Mouse (Mus musculus): ENCODE data around the gene Fhad1. TPM values are rescaled to one million over a fixed set of nuclear protein-coding genes. Genes with fewer than 3 reads are reported as not detected.
"Not testable (repeated sequence)": the region's sequence is repeated elsewhere in the genome, so short reads cannot be mapped to it uniquely, and the experiment has no call there.

Fhad1 gene
- polyA plus RNA-seq, 1 experiment from 2014 or later, result 4.0 TPM

GRCm38 (mm10) chr4:141994062-141994471, 20.8 kb downstream of the Fhad1 start:
- not testable (repeated sequence) for H3K4me1 ChIP-seq (ENCODE audit: control insufficient read depth, insufficient read depth, low read length); H3K4me2 ChIP-seq (ENCODE audit: low read depth, low read length); H3K27me3 ChIP-seq (ENCODE audit: control insufficient read depth, insufficient read depth, low read length); H3K9me3 ChIP-seq (replicated peaks; ENCODE audit: control insufficient read depth, low read length); ATAC-seq (replicated peaks; ENCODE audit: extremely low read depth, insufficient read depth, low FRiP score); H3K9ac ChIP-seq (ENCODE audit: low read length); H3K27ac ChIP-seq (ENCODE audit: low read length); H3K36me3 ChIP-seq (ENCODE audit: control insufficient read depth, insufficient read depth); H3K4me3 ChIP-seq (ENCODE audit: low read length)
- WGBS, result 52% methylated on average over 2 of the region's 2 CpGs

GRCm38 (mm10) chr4:141993347-141994061, 21.4 kb downstream of the Fhad1 start:
- Histone ChIP-seq H3K4me2 (ENCODE audit: low read depth, low read length) (no peak overlapping the region), H3K9ac (ENCODE audit: low read length) (no peak overlapping the region), H3K4me3 (ENCODE audit: low read length) (no peak overlapping the region), H3K36me3 (ENCODE audit: control insufficient read depth, insufficient read depth) (no peaks in the 10 kb centered on the region), H3K4me1 (ENCODE audit: control insufficient read depth, insufficient read depth, low read length) (no peaks in the 10 kb centered on the region), H3K27me3 (ENCODE audit: control insufficient read depth, insufficient read depth, low read length) (no peaks in the 10 kb centered on the region), H3K9me3 (replicated peaks; ENCODE audit: control insufficient read depth, low read length) (no peaks in the 10 kb centered on the region), H3K27ac (ENCODE audit: low read length) (no peak overlapping the region)
- 74% methylated on average over 5 of the region's 5 CpGs for WGBS
- no peak for ATAC-seq (replicated peaks; ENCODE audit: extremely low read depth, insufficient read depth, low FRiP score)

DNA sequence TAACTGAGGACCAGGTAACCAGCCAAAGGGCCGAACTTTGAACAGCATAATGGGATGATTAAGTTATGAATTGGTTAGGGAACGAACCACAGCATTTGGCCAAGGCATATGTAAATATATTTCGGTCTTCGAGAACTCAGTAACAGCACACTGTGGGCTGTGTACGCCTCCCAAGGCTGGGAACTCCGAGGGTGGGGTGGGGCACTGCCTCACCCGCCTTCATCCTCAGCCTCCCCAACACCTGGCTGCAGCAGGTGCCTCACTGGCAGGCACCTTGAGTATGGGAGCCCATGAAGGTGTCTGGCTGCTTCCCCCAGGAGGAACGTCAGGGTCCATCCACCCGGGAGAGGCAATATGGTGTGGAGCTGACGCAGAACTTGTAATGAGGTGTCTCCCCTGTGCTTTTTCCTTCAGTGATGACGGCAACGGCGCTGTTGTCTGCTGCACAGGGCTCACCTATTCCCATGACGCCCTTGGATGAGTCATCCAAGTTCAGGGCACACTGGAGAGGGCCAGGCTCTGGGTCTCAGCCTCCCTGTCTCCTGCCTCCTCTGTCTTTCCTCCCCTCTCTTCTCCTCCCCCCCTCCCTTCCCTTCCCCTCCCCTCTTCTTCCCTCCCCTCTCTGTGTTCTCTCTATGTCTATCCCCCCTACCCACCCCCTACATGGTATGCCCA, 22.2 kb downstream of the Fhad1 start:
- 72% methylated on average over 14 of the region's 14 CpGs for WGBS
- H3K4me2 ChIP-seq (ENCODE audit: low read depth, low read length), result no peak overlapping the region
- no peak overlapping the region for H3K27ac ChIP-seq (ENCODE audit: low read length)
- ATAC-seq (replicated peaks; ENCODE audit: extremely low read depth, insufficient read depth, low FRiP score), result no peak
- no peak overlapping the region for H3K9ac ChIP-seq (ENCODE audit: low read length)
- no peak overlapping the region for H3K4me3 ChIP-seq (ENCODE audit: low read length)
- H3K27me3 ChIP-seq (ENCODE audit: control insufficient read depth, insufficient read depth, low read length), result no peaks in the 10 kb centered on the region
- H3K36me3 ChIP-seq (ENCODE audit: control insufficient read depth, insufficient read depth), result no peaks in the 10 kb centered on the region
- no peaks in the 10 kb centered on the region for H3K9me3 ChIP-seq (replicated peaks; ENCODE audit: control insufficient read depth, low read length)
- H3K4me1 ChIP-seq (ENCODE audit: control insufficient read depth, insufficient read depth, low read length), result no peaks in the 10 kb centered on the region

- no peak overlapping the region for H3K9ac ChIP-seq (ENCODE audit: low read length)
- H3K36me3 ChIP-seq (ENCODE audit: control insufficient read depth, insufficient read depth), result no peaks in the 10 kb centered on the region
- H3K4me1 ChIP-seq (ENCODE audit: control insufficient read depth, insufficient read depth, low read length), result no peaks in the 10 kb centered on the region
- no peak overlapping the region for H3K27ac ChIP-seq (ENCODE audit: low read length)
- H3K9me3 ChIP-seq (replicated peaks; ENCODE audit: control insufficient read depth, low read length), result no peaks in the 10 kb centered on the region
- no peaks in the 10 kb centered on the region for H3K27me3 ChIP-seq (ENCODE audit: control insufficient read depth, insufficient read depth, low read length)
- H3K4me2 ChIP-seq (ENCODE audit: low read depth, low read length), result no peak overlapping the region
- 85% methylated on average over 1 of the region's 1 CpGs for WGBS
- no peak for ATAC-seq (replicated peaks; ENCODE audit: extremely low read depth, insufficient read depth, low FRiP score)
- no peak overlapping the region for H3K4me3 ChIP-seq (ENCODE audit: low read length)
These were observed 26.7 kb downstream of the Fhad1 start for GRCm38 (mm10) chr4:141988178-141988577.

DNA sequence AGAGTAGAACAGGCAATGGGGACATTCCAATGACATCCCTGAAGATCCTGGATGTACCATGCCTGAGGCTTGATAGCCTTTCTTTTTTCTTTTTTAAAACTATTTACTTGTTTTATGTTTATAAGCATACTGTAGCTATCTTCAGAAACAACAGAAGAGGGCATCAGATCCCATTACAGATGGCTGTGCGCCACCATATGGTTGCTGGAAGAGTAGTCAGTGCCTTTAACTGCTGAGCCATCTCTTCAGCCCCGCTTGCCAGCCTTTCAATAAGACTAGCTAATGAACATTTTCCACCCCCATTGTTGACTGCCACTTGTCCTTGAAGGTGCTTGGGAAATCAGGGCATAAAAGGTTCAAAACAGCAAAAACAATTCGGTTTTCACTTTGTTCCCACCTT, 31.2 kb downstream of the Fhad1 start:
- no peak overlapping the region for H3K9ac ChIP-seq (ENCODE audit: low read length)
- H3K27ac ChIP-seq (ENCODE audit: low read length), result no peak overlapping the region
- H3K4me3 ChIP-seq (ENCODE audit: low read length), result no peak overlapping the region
- no peaks in the 10 kb centered on the region for H3K9me3 ChIP-seq (replicated peaks; ENCODE audit: control insufficient read depth, low read length)
- no peak for ATAC-seq (replicated peaks; ENCODE audit: extremely low read depth, insufficient read depth, low FRiP score)
- no peaks in the 10 kb centered on the region for H3K27me3 ChIP-seq (ENCODE audit: control insufficient read depth, insufficient read depth, low read length)
- no peak overlapping the region for H3K4me2 ChIP-seq (ENCODE audit: low read depth, low read length)
- no peaks in the 10 kb centered on the region for H3K36me3 ChIP-seq (ENCODE audit: control insufficient read depth, insufficient read depth)
- 66% methylated on average over 3 of the region's 3 CpGs for WGBS
- no peaks in the 10 kb centered on the region for H3K4me1 ChIP-seq (ENCODE audit: control insufficient read depth, insufficient read depth, low read length)

GRCm38 (mm10) chr4:141981475-141981874, 33.4 kb downstream of the Fhad1 start:
- Histone ChIP-seq H3K36me3 (ENCODE audit: control insufficient read depth, insufficient read depth) (no peaks in the 10 kb centered on the region), H3K9me3 (replicated peaks; ENCODE audit: control insufficient read depth, low read length) (no peaks in the 10 kb centered on the region), H3K27me3 (ENCODE audit: control insufficient read depth, insufficient read depth, low read length) (no peaks in the 10 kb centered on the region), H3K4me3 (ENCODE audit: low read length) (no peak overlapping the region), H3K27ac (ENCODE audit: low read length) (no peak overlapping the region), H3K4me2 (ENCODE audit: low read depth, low read length) (no peak overlapping the region), H3K4me1 (ENCODE audit: control insufficient read depth, insufficient read depth, low read length) (no peaks in the 10 kb centered on the region), H3K9ac (ENCODE audit: low read length) (no peak overlapping the region)
- no peak for ATAC-seq (replicated peaks; ENCODE audit: extremely low read depth, insufficient read depth, low FRiP score)
- 62% methylated on average over 3 of the region's 3 CpGs for WGBS

DNA sequence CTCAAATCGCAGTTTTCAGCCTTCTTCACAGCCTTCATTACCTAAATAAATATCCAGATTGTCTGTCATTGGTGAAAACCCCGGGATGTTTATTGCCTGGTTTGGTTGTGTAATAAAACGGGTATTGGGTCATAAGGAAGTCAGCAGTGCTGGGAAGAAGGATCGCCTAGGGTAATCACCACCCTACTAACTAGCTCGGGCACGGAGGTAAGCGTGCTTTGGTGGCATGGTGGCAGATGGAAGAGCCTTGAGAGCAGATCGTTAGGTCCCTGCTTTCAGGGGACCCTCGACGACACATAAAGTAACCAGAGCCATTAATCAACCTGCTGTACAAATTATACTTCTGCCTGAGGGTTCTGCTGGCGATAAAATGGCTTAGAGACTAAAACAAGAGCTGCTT, 36.3 kb downstream of the Fhad1 start:
- Histone ChIP-seq H3K4me3 (ENCODE audit: low read length) (no peak overlapping the region), H3K4me1 (ENCODE audit: control insufficient read depth, insufficient read depth, low read length) (no peaks in the 10 kb centered on the region), H3K4me2 (ENCODE audit: low read depth, low read length) (no peak overlapping the region), H3K36me3 (ENCODE audit: control insufficient read depth, insufficient read depth) (no peaks in the 10 kb centered on the region), H3K9me3 (replicated peaks; ENCODE audit: control insufficient read depth, low read length) (no peaks in the 10 kb centered on the region), H3K27ac (ENCODE audit: low read length) (no peak overlapping the region), H3K9ac (ENCODE audit: low read length) (no peak overlapping the region), H3K27me3 (ENCODE audit: control insufficient read depth, insufficient read depth, low read length) (no peaks in the 10 kb centered on the region)
- WGBS, result 76% methylated on average over 11 of the region's 11 CpGs
- no peak for ATAC-seq (replicated peaks; ENCODE audit: extremely low read depth, insufficient read depth, low FRiP score)

DNA sequence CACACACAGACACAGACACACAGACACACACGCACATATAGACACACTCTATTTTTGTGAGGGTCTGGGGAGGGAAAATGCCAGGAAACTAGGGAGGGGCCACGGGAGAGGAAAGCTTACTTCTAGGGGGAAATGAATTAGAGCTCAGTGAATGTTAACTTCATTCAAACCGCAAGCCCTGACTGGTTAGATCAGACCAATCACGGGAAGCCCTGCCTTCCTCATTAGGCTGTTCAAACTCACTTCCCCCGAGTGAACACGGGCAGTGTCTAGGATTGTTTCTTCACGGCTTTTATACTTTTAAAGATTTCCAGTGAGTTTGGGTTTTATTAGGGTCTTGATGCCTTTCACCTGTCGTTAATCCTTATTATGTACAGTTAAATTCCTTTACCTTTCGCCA, 37.5 kb downstream of the Fhad1 start:
- ATAC-seq (replicated peaks; ENCODE audit: extremely low read depth, insufficient read depth, low FRiP score), result no peak
- Histone ChIP-seq H3K9ac (ENCODE audit: low read length) (no peak overlapping the region; the same call in 1 of the 2 replicates), H3K9me3 (replicated peaks; ENCODE audit: control insufficient read depth, low read length) (no peaks in the 10 kb centered on the region), H3K4me2 (ENCODE audit: low read depth, low read length) (no peak overlapping the region), H3K4me1 (ENCODE audit: control insufficient read depth, insufficient read depth, low read length) (no peaks in the 10 kb centered on the region), H3K27ac (ENCODE audit: low read length) (no peak overlapping the region), H3K36me3 (ENCODE audit: control insufficient read depth, insufficient read depth) (no peaks in the 10 kb centered on the region), H3K27me3 (ENCODE audit: control insufficient read depth, insufficient read depth, low read length) (no peaks in the 10 kb centered on the region), H3K4me3 (ENCODE audit: low read length) (no peak overlapping the region)
- WGBS, result 52% methylated on average over 9 of the region's 9 CpGs

GRCm38 (mm10) chr4:141976163-141976562, 38.7 kb downstream of the Fhad1 start:
- no peak overlapping the region for H3K9ac ChIP-seq (ENCODE audit: low read length)
- H3K27me3 ChIP-seq (ENCODE audit: control insufficient read depth, insufficient read depth, low read length), result no peaks in the 10 kb centered on the region
- peaks cover 5% of the 10 kb centered on the region for H3K9me3 ChIP-seq (replicated peaks; ENCODE audit: control insufficient read depth, low read length)
- no peaks in the 10 kb centered on the region for H3K36me3 ChIP-seq (ENCODE audit: control insufficient read depth, insufficient read depth)
- no peaks in the 10 kb centered on the region for H3K4me1 ChIP-seq (ENCODE audit: control insufficient read depth, insufficient read depth, low read length)
- no peak overlapping the region for H3K4me2 ChIP-seq (ENCODE audit: low read depth, low read length)
- H3K4me3 ChIP-seq (ENCODE audit: low read length), result no peak overlapping the region
- 43% methylated on average over 4 of the region's 4 CpGs for WGBS
- H3K27ac ChIP-seq (ENCODE audit: low read length), result no peak overlapping the region
- ATAC-seq (replicated peaks; ENCODE audit: extremely low read depth, insufficient read depth, low FRiP score), result no peak

All from heart, embryonic 16.5 days (tissue).